Mouse (Mus musculus) ES-Bruce4 (cell line): Measurements from ENCODE around the gene Me3. TPM values are rescaled to one million over a fixed set of nuclear protein-coding genes. Genes with fewer than 3 reads are reported as not detected.

ENCODE experiments used
- H3K27ac ChIP-seq: 2 replicates; pipeline ENCODE4 v1.5.1; 2012; ENCODE audit warnings: low read length, inconsistent platforms; ENCODE audit not compliant: insufficient read depth
- H3K27me3 ChIP-seq: 2 replicates; pipeline ENCODE4 v1.6.1; 2012; ENCODE audit warnings: mild to moderate bottlenecking, low read length, inconsistent platforms; ENCODE audit not compliant: control insufficient read depth, poor library complexity, insufficient read depth, severe bottlenecking
- H3K36me3 ChIP-seq: 2 replicates; pipeline ENCODE4 v1.6.1; 2012; ENCODE audit warnings: inconsistent platforms, mild to moderate bottlenecking, low read length, moderate library complexity; ENCODE audit not compliant: control insufficient read depth, poor library complexity, insufficient read depth, severe bottlenecking
- H3K4me1 ChIP-seq: one replicate; pipeline ENCODE4 v1.8.1; 2011; ENCODE audit warnings: low read length; ENCODE audit not compliant: control insufficient read depth, insufficient read depth
- H3K4me3 ChIP-seq: 2 replicates; pipeline ENCODE4 v1.5.1; 2011; ENCODE audit warnings: low read depth, mild to moderate bottlenecking, low read length
- H3K9ac ChIP-seq: 2 replicates; pipeline ENCODE4 v1.6.1; 2012; ENCODE audit warnings: low read depth, mild to moderate bottlenecking, inconsistent platforms; ENCODE audit not compliant: poor library complexity, severe bottlenecking
- H3K9me3 ChIP-seq: replicated peaks from 2 replicates; pipeline ENCODE4 v1.6.1; 2012; ENCODE audit warnings: mild to moderate bottlenecking, low read length, inconsistent platforms; ENCODE audit not compliant: control insufficient read depth, poor library complexity, insufficient read depth, severe bottlenecking
- CTCF ChIP-seq: IDR thresholded peaks from one replicate; pipeline ENCODE4 v1.8.1; 2011; ENCODE audit warnings: low read depth, low read length
- EP300 ChIP-seq: IDR thresholded peaks from 2 replicates; pipeline ENCODE4 v1.6.1; 2011; ENCODE audit warnings: low read depth, low read length; ENCODE audit not compliant: insufficient read depth
- POLR2A ChIP-seq: IDR thresholded peaks from one replicate; pipeline ENCODE4 v1.8.1; 2011; ENCODE audit warnings: low read length; ENCODE audit not compliant: insufficient read depth
- polyA plus RNA-seq: library from polyadenylated mRNA; stranded (reverse); fragments of >200 nt; gene quantifications from 2 replicates; pipeline ENCODE4 v1.2.4, GENCODE M21; 2011; ENCODE audit warnings: low read depth; ENCODE audit not compliant: missing spikeins, insufficient read depth, insufficient read length

Me3 gene
- polyA plus RNA-seq, 1 experiment = 2.0 TPM

DNA sequence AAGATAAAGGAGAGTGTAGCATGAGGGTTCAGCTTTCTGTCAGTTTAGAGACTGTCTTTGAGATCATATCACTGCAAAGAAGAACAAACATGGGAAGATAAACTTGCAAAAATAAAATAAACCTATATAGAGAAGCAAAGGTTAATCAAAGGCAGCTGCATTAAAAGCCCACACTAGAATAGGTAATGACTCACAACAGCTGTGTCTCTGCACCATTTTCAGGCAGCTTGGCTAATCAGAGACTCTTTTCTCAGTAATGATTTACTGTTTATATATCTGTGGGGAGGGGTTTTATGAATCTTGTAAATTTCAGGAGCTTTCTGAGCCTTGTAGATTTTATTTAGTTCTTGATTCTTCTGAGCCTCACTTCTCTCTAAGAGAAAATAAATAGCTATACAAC, 15.7 kb downstream of the Me3 start:
- Histone ChIP-seq H3K9me3 (no peaks in the 10 kb centered on the region; the same call in 1 of the 2 replicates), H3K27me3 (no peaks in the 10 kb centered on the region), H3K36me3 (no peaks in the 10 kb centered on the region), H3K27ac (no peak overlapping the region), H3K4me1 (no peaks in the 10 kb centered on the region), H3K4me3 (no peak overlapping the region), H3K9ac (no peak overlapping the region)
- no peak for TF ChIP-seq CTCF
- TF ChIP-seq POLR2A = no peak

DNA sequence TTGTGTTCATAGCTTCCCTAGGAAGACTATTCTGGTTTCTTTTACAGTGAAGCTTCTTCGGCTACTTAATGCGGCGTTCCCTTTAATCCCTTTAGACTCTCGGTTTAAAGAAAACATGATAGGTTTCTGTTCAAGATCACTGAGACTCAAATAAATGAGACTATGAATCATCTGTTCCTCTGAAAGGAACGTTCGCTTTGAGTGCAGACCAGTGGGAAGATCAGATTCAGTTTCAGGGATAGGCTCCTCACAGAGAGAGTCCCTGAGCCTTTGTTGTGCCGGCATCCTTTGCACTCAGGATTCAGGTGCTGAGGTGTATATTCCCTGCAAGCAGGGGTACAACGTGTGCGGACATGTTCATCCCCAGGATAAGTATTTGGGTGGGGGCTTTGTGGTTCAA, 25.0 kb downstream of the Me3 start:
- no peak overlapping the region for H3K27ac ChIP-seq
- peaks cover 3% of the 10 kb centered on the region for H3K9me3 ChIP-seq
- TF ChIP-seq CTCF = no peak
- no peak for TF ChIP-seq POLR2A
- TF ChIP-seq EP300 = no peak
- H3K4me3 ChIP-seq = no peak overlapping the region
- no peaks in the 10 kb centered on the region for H3K36me3 ChIP-seq
- no peaks in the 10 kb centered on the region for H3K27me3 ChIP-seq
- no peak overlapping the region for H3K9ac ChIP-seq
- no peaks in the 10 kb centered on the region for H3K4me1 ChIP-seq

DNA sequence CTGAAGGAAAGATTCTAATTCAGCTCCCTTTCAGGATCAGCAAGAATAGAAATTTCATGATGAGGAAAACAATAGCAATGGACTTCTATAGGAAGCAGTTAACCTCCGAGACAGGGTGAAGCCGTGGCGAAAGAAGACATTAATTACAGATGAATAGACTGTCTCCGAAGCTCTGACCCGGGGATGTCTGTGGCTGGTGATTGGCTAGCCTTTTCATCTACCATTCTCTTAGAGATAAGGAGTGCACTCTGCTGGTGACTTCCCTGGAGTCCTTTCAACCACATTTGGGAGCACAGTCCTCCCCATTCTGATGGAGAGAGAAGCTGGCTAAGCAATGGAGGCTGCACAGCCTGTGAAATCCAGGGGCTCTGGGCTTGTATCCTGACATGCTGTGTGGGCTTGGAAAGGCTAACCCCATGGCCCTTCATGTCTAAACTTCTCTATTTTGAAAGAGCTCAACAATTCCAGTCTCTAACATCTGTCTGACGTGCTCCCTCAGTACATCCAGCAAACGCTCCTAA, 25.6 kb downstream of the Me3 start:
- H3K36me3 ChIP-seq = no peaks in the 10 kb centered on the region
- H3K27ac ChIP-seq = no peak overlapping the region
- H3K4me1 ChIP-seq = no peaks in the 10 kb centered on the region
- TF ChIP-seq EP300 = no peak
- TF ChIP-seq CTCF = no peak
- TF ChIP-seq POLR2A = no peak
- H3K4me3 ChIP-seq = no peak overlapping the region
- H3K9me3 ChIP-seq = peaks cover 3% of the 10 kb centered on the region
- H3K27me3 ChIP-seq = no peaks in the 10 kb centered on the region
- H3K9ac ChIP-seq = no peak overlapping the region

DNA sequence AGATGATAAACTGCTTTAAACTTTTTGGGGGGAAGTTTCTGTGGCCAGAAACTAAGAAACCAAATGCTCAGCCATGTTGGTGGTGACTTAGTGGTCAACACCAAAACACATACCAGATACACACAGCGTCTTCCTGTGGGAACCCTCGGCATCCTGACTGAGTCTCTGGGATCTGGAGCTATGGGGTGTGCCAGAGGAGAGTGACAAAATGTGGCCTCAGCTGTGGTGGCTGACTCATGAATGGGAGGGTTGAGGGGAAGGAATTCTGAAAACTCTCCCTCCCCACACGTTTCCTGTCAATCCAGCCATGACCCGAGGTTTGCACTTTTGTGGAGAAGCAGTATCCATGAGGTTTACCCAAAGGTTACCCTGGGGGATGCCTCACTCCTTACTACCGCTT, 32.0 kb downstream of the Me3 start:
- H3K27me3 ChIP-seq = no peaks in the 10 kb centered on the region
- no peaks in the 10 kb centered on the region for H3K36me3 ChIP-seq
- H3K4me1 ChIP-seq = no peaks in the 10 kb centered on the region
- TF ChIP-seq CTCF = no peak
- no peak for TF ChIP-seq POLR2A
- no peak for TF ChIP-seq EP300
- no peak overlapping the region for H3K27ac ChIP-seq
- no peaks in the 10 kb centered on the region for H3K9me3 ChIP-seq
- no peak overlapping the region for H3K9ac ChIP-seq
- H3K4me3 ChIP-seq = no peak overlapping the region

GRCm38 (mm10) chr7:89666361-89666760, 34.2 kb downstream of the Me3 start:
- Histone ChIP-seq H3K4me3 (no peak overlapping the region), H3K9ac (no peak overlapping the region), H3K27ac (no peak overlapping the region), H3K27me3 (no peaks in the 10 kb centered on the region), H3K9me3 (no peaks in the 10 kb centered on the region), H3K4me1 (no peaks in the 10 kb centered on the region), H3K36me3 (no peaks in the 10 kb centered on the region)
- no peak for TF ChIP-seq POLR2A
- TF ChIP-seq EP300 = no peak
- TF ChIP-seq CTCF = no peak

DNA sequence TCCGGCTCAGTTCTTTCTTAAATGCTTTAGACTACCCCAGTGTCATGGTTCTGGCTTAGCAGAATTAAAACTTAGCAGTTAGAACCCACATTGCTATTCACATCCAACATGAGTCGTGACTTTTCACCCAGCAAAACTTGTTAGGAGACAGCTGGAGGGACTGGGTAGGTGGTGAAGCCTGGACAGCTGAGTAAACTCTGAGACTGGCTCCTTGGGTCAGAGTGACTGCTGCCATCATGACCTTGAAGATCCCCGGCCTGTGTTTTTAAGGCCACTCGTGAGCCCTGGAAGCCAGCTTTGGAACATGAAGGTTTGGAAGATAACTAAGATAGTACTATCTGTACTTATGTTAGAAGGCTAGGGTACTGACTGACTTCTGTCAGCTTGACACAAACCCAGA, 35.4 kb downstream of the Me3 start:
- no peaks in the 10 kb centered on the region for H3K4me1 ChIP-seq
- no peaks in the 10 kb centered on the region for H3K9me3 ChIP-seq
- no peaks in the 10 kb centered on the region for H3K27me3 ChIP-seq
- no peak overlapping the region for H3K27ac ChIP-seq
- H3K4me3 ChIP-seq = no peak overlapping the region
- H3K9ac ChIP-seq = no peak overlapping the region
- no peaks in the 10 kb centered on the region for H3K36me3 ChIP-seq
- TF ChIP-seq EP300 = no peak
- no peak for TF ChIP-seq CTCF
- TF ChIP-seq POLR2A = no peak

DNA sequence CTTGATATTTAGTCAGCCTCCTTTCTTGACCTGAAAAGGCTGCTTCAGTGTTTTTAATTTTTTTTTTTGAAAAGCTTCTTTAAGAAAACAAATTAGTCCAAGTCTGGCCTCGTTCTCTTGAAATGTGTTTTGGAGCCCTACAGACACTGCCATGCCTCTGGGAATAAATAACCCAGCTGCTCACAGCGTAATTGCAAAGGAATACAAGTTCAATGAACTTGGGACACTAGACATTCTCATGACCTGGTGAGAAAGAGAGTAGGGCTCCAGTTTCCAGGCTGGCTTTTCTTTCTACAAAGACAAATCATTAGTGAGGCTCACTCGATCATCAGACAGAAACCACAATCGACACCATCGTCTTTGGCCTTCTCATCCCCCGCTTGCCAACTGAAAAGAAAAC, 37.3 kb downstream of the Me3 start:
- H3K9me3 ChIP-seq = no peaks in the 10 kb centered on the region
- no peaks in the 10 kb centered on the region for H3K27me3 ChIP-seq
- H3K36me3 ChIP-seq = no peaks in the 10 kb centered on the region
- no peaks in the 10 kb centered on the region for H3K4me1 ChIP-seq
- H3K27ac ChIP-seq = no peak overlapping the region
- H3K4me3 ChIP-seq = no peak overlapping the region
- TF ChIP-seq CTCF = no peak
- no peak for TF ChIP-seq EP300
- TF ChIP-seq POLR2A = no peak
- no peak overlapping the region for H3K9ac ChIP-seq
